Mouse (Mus musculus) myocyte (in vitro differentiated cells): ENCODE measurements around the gene Cap2.

Experiments used
- POLR2A ChIP-seq: IDR thresholded peaks from one replicate; pipeline ENCODE4 v1.6.1; 2011; ENCODE audit warnings: low read depth, mild to moderate bottlenecking, control low read depth, moderate library complexity; ENCODE audit not compliant: insufficient read length
- TCF12 ChIP-seq: IDR thresholded peaks from one replicate; pipeline ENCODE4 v1.6.1; 2011; ENCODE audit warnings: mild to moderate bottlenecking, control low read depth; ENCODE audit not compliant: poor library complexity, insufficient read depth, severe bottlenecking
- USF1 ChIP-seq: IDR thresholded peaks from one replicate; pipeline ENCODE4 v1.6.1; 2011; ENCODE audit warnings: low read depth, mild to moderate bottlenecking, control low read depth, moderate library complexity

DNA sequence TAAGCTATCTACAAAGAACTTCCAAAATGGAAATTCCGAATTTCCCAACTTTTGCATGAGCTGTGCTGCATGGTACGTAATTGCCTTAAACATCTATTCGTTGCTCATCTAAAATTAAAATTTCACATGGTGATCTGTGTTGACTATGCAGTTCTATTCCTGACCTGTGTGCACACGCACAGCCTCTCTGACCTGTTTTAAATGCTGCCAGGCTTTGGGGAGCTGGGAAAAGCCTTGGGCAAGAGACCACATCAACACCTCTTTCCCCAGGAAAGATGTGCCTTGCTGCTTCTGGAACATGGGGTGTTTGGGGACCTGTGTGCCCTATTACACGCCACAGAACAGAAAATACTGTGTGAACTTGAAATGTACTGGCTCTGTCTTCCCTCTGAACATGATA lies 25.7 kb downstream of the Cap2 start:
- TF ChIP-seq USF1 = no peak
- no peak for TF ChIP-seq POLR2A
- no peak for TF ChIP-seq TCF12
